In genomic region chr5:117572428-117572827, GRCm38 (mm10) we compare ENCODE assay signal across 15 mouse cellular contexts.
DNase-seq lines count a peak whose midpoint lies in the region; ATAC-seq and TF ChIP-seq lines count a peak whose summit lies in the region.
"Had no signal": no experiment of that assay in that cellular context is flagged by ENCODE, and none has a peak within 500 bp of the region (broad histone marks: within the 10 kb centered on the region; RNA-seq: fewer than 3 reads in every experiment).

No protein-coding gene starts in this region.

- no peaks in the 10 kb centered on the region for H3K9me3 ChIP-seq in hindbrain, embryonic 13.5 days
- H3K9me3 ChIP-seq in hindbrain, embryonic 10.5 days: no peaks in the 10 kb centered on the region
- no peaks in the 10 kb centered on the region for H3K9me3 ChIP-seq in kidney, postnatal 0 days (replicated peaks; ENCODE audit: low read length)
- H3K9me3 ChIP-seq: heart, embryonic 13.5 days; neural tube, embryonic 13.5 days had no signal

- no peaks in the 10 kb centered on the region for H3K4me1 ChIP-seq in hindbrain, embryonic 13.5 days (replicated peaks)
- no peaks in the 10 kb centered on the region for H3K4me1 ChIP-seq in hindbrain, embryonic 10.5 days (replicated peaks)
- H3K4me1 ChIP-seq in kidney, postnatal 0 days (replicated peaks; ENCODE audit: insufficient read depth, low read length): no peaks in the 10 kb centered on the region
- H3K4me1 ChIP-seq: heart, embryonic 13.5 days; neural tube, embryonic 13.5 days had no signal

- H3K4me3 ChIP-seq in hindbrain, embryonic 13.5 days: no peak overlapping the region
- H3K4me3 ChIP-seq in hindbrain, embryonic 10.5 days: no peak overlapping the region
- no peak overlapping the region for H3K4me3 ChIP-seq in kidney, postnatal 0 days (replicated peaks; ENCODE audit: low read depth, low read length)
- H3K4me3 ChIP-seq: gastrocnemius, adult 2 months; heart, embryonic 13.5 days; neural tube, embryonic 13.5 days had no signal

- no peak for TF ChIP-seq CTCF in kidney, postnatal 0 days (IDR thresholded peaks at IDR 0.05; ENCODE audit: low read depth)

- WGBS in hindbrain, embryonic 13.5 days: 60% methylated on average over 14 of the region's 14 CpGs
- 87% methylated on average over 14 of the region's 14 CpGs for WGBS in hindbrain, embryonic 10.5 days
- 30% methylated on average over 14 of the region's 14 CpGs for WGBS in kidney, postnatal 0 days

- peaks cover 19% of the 10 kb centered on the region for H3K36me3 ChIP-seq in hindbrain, embryonic 13.5 days
- no peaks in the 10 kb centered on the region for H3K36me3 ChIP-seq in hindbrain, embryonic 10.5 days
- H3K36me3 ChIP-seq in kidney, postnatal 0 days (ENCODE audit: insufficient read depth, low read length): no peaks in the 10 kb centered on the region
- H3K36me3 ChIP-seq: heart, embryonic 13.5 days; neural tube, embryonic 13.5 days had no signal

- H3K27me3 ChIP-seq in hindbrain, embryonic 13.5 days: no peaks in the 10 kb centered on the region
- H3K27me3 ChIP-seq in hindbrain, embryonic 10.5 days (ENCODE audit: insufficient read depth, poor library complexity, severe bottlenecking): no peaks in the 10 kb centered on the region
- H3K27me3 ChIP-seq in kidney, postnatal 0 days (ENCODE audit: insufficient read depth, low read length): no peaks in the 10 kb centered on the region
- H3K27me3 ChIP-seq: heart, embryonic 13.5 days; neural tube, embryonic 13.5 days had no signal

- peak overlapping the region; percentile 1; the same call in 1 of the 2 replicates for H3K27ac ChIP-seq in hindbrain, embryonic 13.5 days
- no peak overlapping the region for H3K27ac ChIP-seq in hindbrain, embryonic 10.5 days
- no peak overlapping the region for H3K27ac ChIP-seq in kidney, postnatal 0 days
- H3K27ac ChIP-seq: gastrocnemius, adult 2 months; heart, embryonic 13.5 days; neural tube, embryonic 13.5 days had no signal

- 0 out of 2 replicates have a peak overlapping the region, but pooled peaks have one; percentile 2 for H3K4me2 ChIP-seq in hindbrain, embryonic 13.5 days
- H3K4me2 ChIP-seq in kidney, postnatal 0 days (ENCODE audit: low read length): peak overlapping the region; percentile 34
- H3K4me2 ChIP-seq: heart, embryonic 13.5 days; neural tube, embryonic 13.5 days had no signal

- DNase-seq in adrenal gland, postnatal 10 days: peak; percentile 15
- no peak for DNase-seq in adrenal gland, postnatal 4 days (ENCODE audit: low spot score in 2 of 2)
- no peak for DNase-seq in hindbrain, embryonic 10.5 days (ENCODE audit: low spot score)
- DNase-seq in brain, adult 2 months (ENCODE audit: low read depth, low spot score): peak; percentile 37
- DNase-seq in kidney, postnatal 0 days (ENCODE audit: low spot score): peak; percentile 68
- no peak for DNase-seq in heart, adult 18-20 months
- DNase-seq in testis, postnatal 14 days (ENCODE audit: low spot score): no peak
- DNase-seq: cerebellum, postnatal 36 days; gastrocnemius, adult 2 months; right cerebral cortex, postnatal 14 days had no signal

- ATAC-seq in hindbrain, embryonic 13.5 days (ENCODE audit: low FRiP score): no peak
- ATAC-seq in kidney, postnatal 0 days (replicated peaks; ENCODE audit: low FRiP score, low read depth): peak; percentile 20; the same call in 1 of the 2 replicates
- ATAC-seq: activated CD4-positive, CD25-positive, alpha-beta regulatory T cell, adult 4 months; inflammation-experienced regulatory T-cells, adult 6 months had no signal

- no peak overlapping the region for H3K9ac ChIP-seq in hindbrain, embryonic 13.5 days
- no peak overlapping the region for H3K9ac ChIP-seq in kidney, postnatal 0 days (ENCODE audit: low read depth, low read length)
- H3K9ac ChIP-seq: heart, embryonic 13.5 days; neural tube, embryonic 13.5 days had no signal

Comparison
In these comparisons a context has a peak if more than half of its experiments do, and no peak if none do; other contexts are left out.
1. DNase-seq: peak in adrenal gland, postnatal 10 days (single experiment), brain, adult 2 months (single experiment) and kidney, postnatal 0 days (single experiment); none in adrenal gland, postnatal 4 days (0 of 2), hindbrain, embryonic 10.5 days (single experiment), heart, adult 18-20 months (0 of 2) and testis, postnatal 14 days (single experiment).